Mouse (Mus musculus) CD4-positive naive resting alpha-beta T cell, adult 76 days (primary cell): ENCODE measurements around the gene Fbxl8. TPM values are rescaled to one million over a fixed set of nuclear protein-coding genes. Genes with fewer than 3 reads are reported as not detected.

Source experiments
- total RNA-seq: library from RNA; stranded (reverse); gene quantifications from one replicate; pipeline ENCODE4 v1.2.4, GENCODE M21; 2023

Gene Fbxl8
- 10.0 TPM for total RNA-seq

DNA sequence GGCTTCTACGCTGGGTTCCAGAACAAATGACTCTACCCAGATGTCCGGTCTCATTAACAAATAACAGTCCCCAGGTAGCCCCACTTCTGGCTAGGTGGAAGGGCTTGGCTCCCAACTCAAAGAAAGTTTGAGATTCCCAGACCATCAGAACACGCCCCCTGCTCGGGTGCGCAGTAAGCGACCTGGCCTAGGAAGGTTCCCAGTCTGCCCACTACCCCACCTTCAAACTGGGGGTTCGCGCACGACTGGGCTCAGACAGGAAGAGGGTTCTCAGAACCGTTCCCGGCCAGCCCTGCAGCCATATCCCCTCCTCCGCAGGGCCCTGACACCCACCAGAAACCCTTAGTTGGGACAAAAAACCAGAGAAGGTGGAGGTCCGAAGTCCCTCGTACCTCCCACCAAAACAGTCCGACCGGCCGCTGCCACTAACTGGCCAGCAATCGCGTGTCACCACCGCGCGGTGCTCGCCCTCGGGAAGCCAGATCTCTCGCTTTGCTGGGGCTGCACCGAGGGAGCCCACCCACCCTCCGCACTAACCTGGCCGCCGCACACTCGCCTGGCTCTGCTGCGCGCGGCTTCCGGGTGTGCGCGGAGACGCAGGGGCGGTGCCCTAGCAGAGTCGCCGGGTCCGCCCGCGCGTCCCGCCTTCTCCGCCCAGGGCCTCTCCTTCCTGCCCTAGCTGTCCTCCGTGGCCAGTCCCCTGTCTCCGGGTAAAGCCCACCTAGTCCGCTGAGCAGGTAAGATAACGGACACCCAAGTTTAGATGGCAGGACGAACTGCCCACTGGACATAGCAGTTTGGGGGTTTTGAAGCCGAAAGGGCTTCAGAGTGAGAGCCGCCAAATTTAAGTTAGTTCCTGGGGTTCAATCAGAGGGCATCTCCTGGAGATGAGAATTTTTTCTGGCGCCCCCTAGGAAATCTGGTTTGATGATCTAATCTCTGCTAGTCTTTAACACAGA, at the start of gene Fbxl8, which contains the start of gene Tradd:
Fbxl8 (plus strand) TSS at position 625 of the 959 bp plus-strand sequence.
Tradd (minus strand) TSS at position 586 of the 959 bp plus-strand sequence.

DNA sequence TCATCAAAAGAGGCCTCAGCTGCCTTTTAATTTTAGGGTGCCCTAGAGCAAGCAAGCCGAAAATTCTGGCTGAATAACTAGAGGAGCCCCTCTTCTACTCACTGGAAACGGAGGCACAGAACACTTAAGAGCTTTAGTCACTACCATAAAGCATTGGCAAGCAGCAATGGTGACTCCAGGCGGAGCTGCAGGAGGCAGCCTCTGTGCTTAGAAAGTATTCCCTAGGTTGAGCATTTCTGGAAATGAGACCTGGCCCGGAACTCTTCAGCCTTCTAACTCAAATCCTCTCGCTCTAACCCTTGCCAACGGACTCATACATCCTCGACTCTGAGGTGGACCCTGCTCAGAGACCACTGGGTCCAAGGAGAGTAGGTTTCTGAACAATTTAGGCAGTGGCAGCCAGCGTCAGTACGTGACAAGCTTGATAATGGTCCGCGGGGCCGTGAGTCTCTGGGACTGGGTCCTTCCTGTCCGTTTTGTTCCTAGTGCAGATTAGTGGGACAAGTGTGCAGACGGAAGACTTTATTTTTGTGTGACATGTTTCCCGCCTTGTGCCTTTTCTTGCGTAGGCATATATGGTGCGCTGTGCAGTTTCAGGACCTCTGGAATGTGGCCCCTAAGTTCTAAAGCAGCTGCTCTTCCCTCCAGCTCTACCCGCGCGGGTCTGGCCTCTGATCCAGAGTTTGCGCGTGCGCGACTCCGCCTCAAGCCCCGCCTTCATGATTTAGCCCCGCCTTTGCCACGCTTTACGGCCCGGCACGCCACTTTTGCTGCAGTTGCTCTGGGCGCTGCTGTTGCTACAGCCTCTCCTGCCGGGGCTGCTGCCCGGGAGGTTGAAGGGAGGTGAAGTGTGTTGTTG, 39.8 kb upstream of the Fbxl8 start, which contains the start of gene D230025D16Rik:
D230025D16Rik (plus strand) TSS at position 733 of the 859 bp plus-strand sequence.

GRCm38 (mm10) chr8:105254966-105255350, 9.5 kb upstream of the Fbxl8 start, which contains the start of gene B3gnt9:
TSS of gene B3gnt9 (minus strand) at chr8:105255153.

GRCm38 (mm10) chr8:105269461-105269947, 5.1 kb downstream of the Fbxl8 start, which contains the start of gene Hsf4:
TSS of gene Hsf4 (plus strand) at chr8:105269801.

GRCm38 (mm10) chr8:105275840-105276239, 11.4 kb downstream of the Fbxl8 start, which contains the start of gene Nol3:
TSS of gene Nol3 (plus strand) at chr8:105276140.

DNA sequence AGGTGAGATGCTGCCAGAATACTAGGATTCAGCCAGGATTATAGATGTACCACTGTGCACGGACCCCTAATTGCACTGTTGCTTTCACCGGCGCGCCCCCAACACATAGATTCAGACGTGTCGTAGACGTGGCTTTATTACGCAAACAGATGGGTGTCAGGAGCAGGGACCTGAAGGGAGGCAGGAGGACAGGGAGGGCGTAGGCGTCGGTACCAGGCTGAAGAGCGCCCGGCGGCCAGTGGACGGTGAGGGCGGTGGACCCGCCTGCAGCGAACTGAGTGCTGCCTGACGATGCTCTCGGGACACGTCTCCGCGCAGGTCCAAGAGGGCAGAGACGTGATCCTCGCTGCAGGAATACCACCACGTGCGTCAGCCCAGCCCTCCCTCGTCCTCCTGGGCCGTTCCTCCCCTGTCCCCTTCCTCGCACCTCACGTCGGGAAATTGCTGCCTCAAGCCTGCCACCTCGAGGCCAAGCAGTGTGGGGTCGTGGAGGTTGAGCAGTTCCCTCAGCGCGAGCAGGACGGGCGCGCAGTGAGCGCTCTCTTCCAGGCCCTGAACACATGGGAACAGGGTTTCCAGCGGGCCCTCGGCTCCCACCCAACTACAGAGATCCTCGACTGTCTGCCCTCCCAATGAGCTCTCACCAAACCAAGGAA, 25.5 kb downstream of the Fbxl8 start, which contains the start of gene 4931428F04Rik:
4931428F04Rik (minus strand) TSS at position 60 of the 656 bp plus-strand sequence.

GRCm38 (mm10) chr8:105295895-105296573, 31.6 kb downstream of the Fbxl8 start, which contains the start of gene Exoc3l:
TSS of gene Exoc3l (minus strand) at chr8:105296101.

DNA sequence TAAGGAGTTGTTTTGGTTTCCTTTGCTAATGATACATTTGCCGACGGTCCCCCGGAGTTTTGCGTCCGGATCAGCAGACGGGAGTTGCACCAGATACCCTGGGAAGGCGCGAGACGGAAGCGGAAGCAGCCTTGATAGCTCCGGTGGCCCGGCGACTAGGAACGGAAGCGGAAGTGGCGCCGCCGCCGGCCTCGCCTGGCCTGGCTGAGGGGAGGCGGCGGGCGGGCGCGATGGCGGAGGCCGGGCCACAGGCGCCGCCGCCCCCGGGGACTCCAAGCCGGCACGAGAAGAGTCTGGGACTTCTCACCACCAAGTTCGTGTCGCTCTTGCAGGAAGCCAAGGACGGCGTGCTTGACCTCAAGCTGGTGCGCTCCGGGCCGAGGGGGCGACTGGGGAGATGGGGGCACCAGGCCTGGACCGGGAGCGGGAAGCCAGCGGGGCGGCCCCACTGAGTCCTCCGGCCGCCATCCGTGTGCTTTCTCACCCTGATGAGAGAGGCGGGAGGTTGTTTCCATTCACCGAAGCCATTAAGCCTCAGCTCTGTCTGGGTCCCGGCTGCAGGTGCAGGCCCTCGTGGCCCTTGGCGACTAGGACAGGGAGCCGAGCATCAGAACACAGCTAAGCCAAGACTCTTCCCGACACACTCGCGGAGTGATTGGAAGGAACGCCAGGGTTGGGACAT, 33.2 kb downstream of the Fbxl8 start, which contains the start of gene E2f4:
E2f4 (plus strand) TSS at position 153 of the 682 bp plus-strand sequence.

DNA sequence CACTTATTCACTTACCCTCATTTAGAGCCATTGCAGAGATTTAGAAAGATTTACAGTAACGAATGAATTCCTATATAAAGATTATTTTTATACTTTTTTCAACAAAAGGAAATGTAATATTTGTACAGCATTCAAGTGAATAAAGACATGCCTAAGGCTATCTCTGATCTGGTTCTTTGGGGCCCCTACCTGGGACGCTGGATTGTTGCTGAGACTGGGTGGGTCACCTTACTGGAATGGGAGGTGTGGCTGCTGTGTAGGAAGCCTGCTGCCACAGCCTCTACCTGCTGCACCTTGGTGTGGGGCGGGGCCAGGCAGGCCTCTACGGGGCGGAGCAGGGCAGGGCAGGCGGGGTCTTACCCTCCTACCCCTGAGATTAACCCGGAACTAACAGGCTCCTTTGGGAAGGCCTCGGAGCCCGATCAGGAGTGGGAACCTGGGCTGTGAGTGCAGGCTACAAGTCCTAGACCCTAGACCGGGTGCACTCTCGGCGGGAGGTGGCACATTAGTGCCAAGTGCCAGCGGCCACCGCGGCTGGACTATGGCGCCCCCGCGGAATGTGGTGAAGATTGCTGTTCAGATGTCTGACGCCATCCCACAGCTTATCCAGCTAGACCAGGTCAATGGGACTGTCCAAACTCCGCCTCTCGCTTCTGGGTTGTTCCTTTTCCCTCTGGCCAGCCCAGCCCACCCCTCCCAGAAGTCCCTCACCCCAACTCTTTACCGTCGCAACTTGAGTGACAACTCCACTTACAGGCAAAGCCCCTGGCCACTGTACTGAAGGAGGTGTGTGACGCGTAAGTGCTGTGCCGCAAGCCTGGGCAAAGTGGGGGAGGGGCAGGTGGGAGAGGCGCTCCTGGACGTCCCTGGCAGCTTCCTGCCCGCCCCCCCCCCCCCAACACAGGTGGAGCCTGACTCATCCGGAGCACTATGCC, 41.0 kb downstream of the Fbxl8 start, which contains the start of gene Elmo3:
Elmo3 (plus strand) TSS at position 391 of the 935 bp plus-strand sequence.

Other genes starting within 250 kb of the Fbxl8 start
- gene Ces3a, start 216.0 kb upstream of the Fbxl8 start, total RNA-seq: not detected
- gene Ces3b, start 180.9 kb upstream of the Fbxl8 start, total RNA-seq: not detected
- not detected for gene Ces4a, start 132.8 kb upstream of the Fbxl8 start, total RNA-seq
- gene Cbfb, start 94.0 kb upstream of the Fbxl8 start, total RNA-seq: 96.8 TPM
- 23.3 TPM for gene D230025D16Rik, start 39.5 kb upstream of the Fbxl8 start, total RNA-seq
- 2.3 TPM for gene B3gnt9, start 9.5 kb upstream of the Fbxl8 start, total RNA-seq
- gene Tradd, start within 50 bp of the Fbxl8 start, total RNA-seq: 22.7 TPM
- gene Hsf4, start 5.2 kb downstream of the Fbxl8 start, total RNA-seq: 0.94 TPM
- not detected for gene Nol3, start 11.5 kb downstream of the Fbxl8 start, total RNA-seq
- 5.0 TPM for gene 4931428F04Rik, start 25.2 kb downstream of the Fbxl8 start, total RNA-seq
- 0.67 TPM for gene Exoc3l, start 31.5 kb downstream of the Fbxl8 start, total RNA-seq
- gene E2f4, start 33.0 kb downstream of the Fbxl8 start, total RNA-seq: 90.3 TPM
- 4.6 TPM for gene Elmo3, start 41.0 kb downstream of the Fbxl8 start, total RNA-seq
- 5.3 TPM for gene Lrrc29, start 61.6 kb downstream of the Fbxl8 start, total RNA-seq
- 25.6 TPM for gene Tmem208, start 61.7 kb downstream of the Fbxl8 start, total RNA-seq
- gene Fhod1, start 83.3 kb downstream of the Fbxl8 start, total RNA-seq: 17.7 TPM
- 0.82 TPM for gene Slc9a5, start 84.2 kb downstream of the Fbxl8 start, total RNA-seq
- gene Plekhg4, start 108.6 kb downstream of the Fbxl8 start, total RNA-seq: not detected
- not detected for gene Kctd19, start 148.9 kb downstream of the Fbxl8 start, total RNA-seq
- not detected for gene Lrrc36, start 148.9 kb downstream of the Fbxl8 start, total RNA-seq
- 0.82 TPM for gene Tppp3, start 206.9 kb downstream of the Fbxl8 start, total RNA-seq
- gene Zdhhc1, start 232.3 kb downstream of the Fbxl8 start, total RNA-seq: 4.3 TPM